Mouse (Mus musculus) ZHBTc4 (cell line): ENCODE measurements around the gene Cct4.

ENCODE experiments used
- DNase-seq: peaks from one replicate; pipeline ENCODE4 v3.0.0-alpha.2; 2011; ENCODE audit warnings: low read depth, low spot score

Cct4 gene

GRCm38 (mm10) chr11:23029399-23029798, 39.1 kb downstream of the Cct4 start:
- no peak for DNase-seq

GRCm38 (mm10) chr11:23047252-23047651, 56.9 kb downstream of the Cct4 start:
- DNase-seq, result no peak

DNA sequence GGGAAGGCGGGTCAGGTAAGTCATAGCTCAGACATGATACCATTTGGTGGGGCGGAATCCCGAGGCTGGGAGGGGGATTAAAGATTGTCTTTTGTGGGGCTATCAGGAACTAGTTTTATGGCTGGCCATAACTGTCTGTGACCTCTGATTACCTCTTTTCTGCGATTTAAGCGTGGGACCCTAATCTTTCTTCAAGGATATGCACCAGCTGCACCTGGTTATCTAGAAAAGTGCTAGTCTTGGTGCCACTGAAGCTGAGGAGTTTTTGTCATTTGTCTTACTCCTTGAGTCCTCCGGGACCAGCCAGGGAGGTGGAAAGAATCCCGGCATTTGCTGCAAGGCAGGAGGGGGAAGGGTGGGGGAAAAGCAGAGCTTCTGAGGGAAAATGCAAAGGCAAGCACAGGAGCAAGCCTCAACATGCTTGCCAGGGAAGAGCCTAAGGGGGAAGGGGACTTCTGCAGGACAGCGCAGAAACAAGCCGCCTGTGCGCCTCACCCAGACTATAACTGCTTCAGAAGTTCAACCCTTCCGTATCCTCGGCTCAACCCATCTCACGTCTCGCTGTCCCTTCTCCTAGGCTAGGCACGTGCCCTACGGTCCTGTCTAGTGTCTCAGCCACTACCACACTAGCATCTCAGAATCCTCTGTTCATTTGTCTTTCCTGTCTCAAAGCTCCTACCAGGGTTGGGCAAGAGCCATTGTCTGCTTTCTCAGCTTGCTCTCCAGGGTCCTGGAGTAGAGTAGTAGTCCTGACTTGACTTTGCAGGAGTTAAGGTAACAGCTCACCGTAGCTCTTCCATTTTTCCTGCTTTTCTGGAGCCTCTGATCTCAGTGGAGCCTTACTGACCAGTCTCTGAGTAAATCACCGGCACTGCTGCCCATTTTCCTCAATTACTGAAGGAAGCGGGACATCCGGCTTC, 57.6 kb downstream of the Cct4 start:
- DNase-seq, result peak; percentile 75

DNA sequence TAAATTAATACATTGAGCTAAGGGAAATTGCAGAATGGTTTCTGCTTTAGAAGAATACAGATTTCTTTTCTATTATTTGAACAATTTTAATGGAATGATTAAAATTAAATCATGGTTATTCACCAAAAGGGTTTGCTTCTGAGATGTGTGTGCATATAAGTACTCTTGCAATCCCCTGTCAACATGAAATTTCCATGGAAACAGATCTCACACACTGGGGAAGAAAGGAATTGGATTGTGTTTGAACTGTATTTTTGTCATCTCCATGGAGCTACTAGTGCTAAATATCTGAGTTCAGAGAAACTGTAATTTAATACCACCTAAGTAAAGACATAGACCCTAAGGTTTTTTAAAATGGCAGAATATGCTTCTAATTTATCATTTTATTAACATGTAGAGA, 59.3 kb downstream of the Cct4 start:
- DNase-seq, result no peak

DNA sequence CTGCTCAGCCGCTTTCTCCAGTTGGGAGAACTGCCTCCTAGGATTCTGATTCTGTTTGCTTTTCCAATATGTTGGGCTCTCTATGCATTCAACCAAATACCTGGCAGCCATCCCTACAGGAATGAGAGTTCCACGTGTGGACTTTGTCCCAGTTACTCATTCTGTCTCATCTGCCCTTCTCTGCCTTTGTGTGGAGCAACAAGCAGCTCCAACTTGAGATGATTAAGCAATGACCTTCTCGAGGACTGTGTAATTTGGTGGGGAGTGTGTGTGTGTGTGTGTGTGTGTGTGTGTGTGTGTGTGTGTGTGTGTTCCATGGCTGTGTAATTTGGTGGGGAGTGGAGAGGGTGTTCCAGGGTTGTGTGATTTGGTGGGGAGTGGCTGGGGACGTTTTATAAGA, 62.0 kb downstream of the Cct4 start:
- no peak for DNase-seq
